Mouse (Mus musculus): Measurements from ENCODE around the gene Fam206a. TPM values are rescaled to one million over a fixed set of nuclear protein-coding genes. Genes with fewer than 3 reads are reported as not detected.

The Fam206a gene
- polyA plus RNA-seq (2012; rRNA removed; ENCODE audit: low replicate concordance), result 4.1 and 8.7 TPM in 2 replicates

GRCm38 (mm10) chr4:56801907-56802668 lies at the start of gene Fam206a, which contains the start of gene Elp1:
TSS of gene Fam206a (plus strand) at chr4:56802345.
TSS of gene Elp1 (minus strand) at chr4:56802331.

Other genes with a start within 250 kb of the Fam206a start
- gene Gm26657, start 62.3 kb upstream of the Fam206a start, polyA plus RNA-seq (2012; rRNA removed; ENCODE audit: low replicate concordance), result not detected in 2 replicates
- gene Actl7b, start 60.9 kb upstream of the Fam206a start, polyA plus RNA-seq (2012; rRNA removed; ENCODE audit: low replicate concordance), result 0.07 and 0.13 TPM in 2 replicates
- gene Actl7a, start 58.9 kb upstream of the Fam206a start, polyA plus RNA-seq (2012; rRNA removed; ENCODE audit: low replicate concordance), result not detected in 2 replicates
- 14.9 and 24.3 TPM in 2 replicates for gene Elp1, start within 50 bp of the Fam206a start, polyA plus RNA-seq (2012; rRNA removed; ENCODE audit: low replicate concordance)
- gene Ctnnal1, start 62.8 kb downstream of the Fam206a start, polyA plus RNA-seq (2012; rRNA removed; ENCODE audit: low replicate concordance), result 19.9 and 21.5 TPM in 2 replicates
- 17.2 and 19.6 TPM in 2 replicates for gene Tmem245, start 145.1 kb downstream of the Fam206a start, polyA plus RNA-seq (2012; rRNA removed; ENCODE audit: low replicate concordance)
- gene Frrs1l, start 188.0 kb downstream of the Fam206a start, polyA plus RNA-seq (2012; rRNA removed; ENCODE audit: low replicate concordance), result 0.13 TPM in 1 of 2 replicates, not detected in the other

All from subcutaneous adipose tissue, adult 2 months (tissue).